Mouse (Mus musculus) C2C12 (cell line): ENCODE data around the gene Mmp23.

Experiments
- CTCF ChIP-seq: IDR thresholded peaks from one replicate; pipeline ENCODE4 v1.5.1; 2011; ENCODE audit not compliant: control insufficient read depth, insufficient read depth, insufficient read length
- USF1 ChIP-seq: IDR thresholded peaks from one replicate; pipeline ENCODE4 v1.6.1; 2011; ENCODE audit warnings: low read depth, mild to moderate bottlenecking, control low read depth, moderate library complexity

DNA sequence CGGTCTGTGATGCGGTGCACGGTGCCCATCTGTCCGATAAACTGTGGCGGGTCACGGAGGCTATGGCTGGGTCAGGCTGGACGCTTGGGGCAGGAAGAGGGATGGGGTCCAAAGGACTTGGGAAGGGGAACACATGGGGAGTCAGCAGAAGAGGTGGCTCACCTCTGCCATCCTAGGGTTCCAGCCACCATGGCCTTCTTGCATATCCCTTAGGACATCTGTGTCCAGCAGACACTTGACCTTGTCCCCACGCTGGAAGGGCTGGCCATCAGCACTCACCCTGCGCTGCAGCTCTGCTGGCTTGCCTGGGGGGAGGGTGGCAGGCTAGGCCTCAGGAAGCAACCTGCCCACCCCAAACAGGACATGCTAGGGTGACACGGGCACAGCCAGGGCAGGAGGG lies 5.8 kb upstream of the Mmp23 start:
- TF ChIP-seq CTCF, result no peak
- TF ChIP-seq USF1, result no peak
